Mouse (Mus musculus) lung, postnatal 25 days (tissue): ENCODE data around the gene AC109138.7.
A peak's percentile ranks its signal among the peaks of the same experiment; 100 is the strongest.
"Not testable (repeated sequence)": the region's sequence is repeated elsewhere in the genome, so short reads cannot be mapped to it uniquely, and the experiment has no call there.

Experiments
- DNase-seq: peaks from one replicate; pipeline ENCODE4 v3.0.0; 2022; ENCODE audit warnings: low spot score

The AC109138.7 gene

DNA sequence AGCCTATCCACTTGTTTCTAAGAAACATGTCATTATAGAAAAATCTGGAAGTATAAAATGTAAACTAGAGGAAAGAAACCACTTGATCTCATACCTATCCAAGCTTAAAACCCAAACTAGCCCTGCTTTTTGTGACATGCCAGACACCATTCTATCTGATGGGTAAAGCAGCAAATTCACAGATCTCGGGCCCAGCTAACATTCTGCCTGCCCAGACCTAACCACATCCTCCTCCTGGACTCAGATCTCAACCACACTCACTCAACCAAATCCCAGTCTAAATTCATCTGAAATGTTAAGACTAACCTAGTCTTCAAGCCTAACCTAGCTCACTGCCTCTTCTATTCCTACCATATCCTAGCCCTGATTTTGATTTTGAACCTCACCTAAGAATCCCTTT lies 4.6 kb downstream of the AC109138.7 start:
- no peak for DNase-seq

DNA sequence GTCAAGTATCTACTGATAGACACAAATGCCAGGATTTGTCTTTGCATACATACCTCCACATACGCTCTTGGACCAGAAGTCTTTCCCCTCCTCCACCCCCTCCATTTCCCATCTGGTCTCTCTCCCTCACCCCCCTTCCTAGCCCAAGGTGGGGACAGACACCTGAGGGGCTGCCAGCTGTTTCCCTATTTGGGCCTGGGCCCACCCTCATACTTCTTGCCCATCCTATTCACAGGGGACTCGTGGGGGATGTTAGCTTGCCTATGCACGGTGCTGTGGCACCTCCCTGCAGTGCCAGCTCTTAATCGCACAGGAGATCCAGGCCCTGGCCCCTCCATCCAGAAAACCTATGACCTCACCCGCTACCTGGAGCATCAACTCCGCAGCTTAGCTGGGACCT lies 5.8 kb downstream of the AC109138.7 start:
- no peak for DNase-seq

DNA sequence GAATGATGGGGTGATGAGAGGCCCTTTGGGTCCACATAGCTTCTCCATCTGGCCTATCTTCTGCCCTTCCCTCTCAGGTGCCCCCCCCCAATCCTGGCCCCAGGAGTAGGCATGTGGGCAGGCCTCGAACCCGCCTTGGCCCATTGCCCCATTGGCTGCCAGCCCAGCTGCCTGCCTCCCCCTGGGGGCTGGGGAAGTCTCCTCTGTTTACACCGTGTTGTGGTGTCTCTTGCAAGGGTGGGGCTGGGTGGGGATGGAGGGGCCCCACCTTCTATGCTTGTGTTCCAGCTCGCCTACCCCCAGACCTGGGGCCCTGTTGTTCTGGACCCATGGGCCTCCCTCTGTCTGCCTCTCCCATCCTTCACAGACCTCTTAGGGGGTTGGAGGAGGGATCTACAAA lies 6.3 kb downstream of the AC109138.7 start:
- peak; percentile 54 for DNase-seq

DNA sequence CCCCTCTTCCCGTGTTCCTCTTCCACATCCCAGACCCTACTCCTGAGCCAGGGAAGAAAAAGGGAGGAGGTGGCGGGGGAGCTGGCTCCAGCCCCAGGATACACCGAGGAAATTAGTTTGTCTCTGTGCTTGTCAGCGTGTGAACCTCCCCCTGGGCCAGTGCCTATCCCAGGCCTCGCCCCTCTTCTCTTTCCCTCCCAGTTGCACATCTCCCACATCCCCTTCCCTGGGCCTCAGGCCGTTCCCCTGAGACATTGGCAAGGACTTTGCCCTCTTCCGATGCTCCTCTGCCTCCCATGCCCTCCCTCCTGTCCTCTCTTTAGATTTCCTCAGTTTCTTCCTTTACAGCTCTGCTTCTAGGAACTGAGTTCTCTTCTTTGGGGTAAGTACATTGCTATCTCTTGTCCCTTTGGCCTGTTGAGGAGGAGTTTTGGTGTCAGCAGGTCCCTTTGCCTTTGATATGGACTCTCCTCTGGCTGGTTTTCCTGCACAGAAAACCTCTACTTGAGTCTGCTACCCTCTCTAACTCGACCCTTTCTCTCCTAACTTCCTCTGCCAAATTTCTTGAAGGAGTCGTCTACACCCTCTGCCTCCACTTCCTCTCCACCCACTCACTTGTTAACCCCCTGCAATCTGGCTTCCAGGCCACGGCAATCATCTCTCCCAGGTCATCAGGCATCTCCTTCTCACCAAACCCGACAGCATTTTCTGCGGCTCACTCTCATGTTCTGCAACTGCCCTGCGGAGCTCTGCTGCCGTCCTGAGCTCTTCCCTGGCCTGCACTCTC lies 7.0 kb downstream of the AC109138.7 start:
- peak; percentile 51 for DNase-seq

DNA sequence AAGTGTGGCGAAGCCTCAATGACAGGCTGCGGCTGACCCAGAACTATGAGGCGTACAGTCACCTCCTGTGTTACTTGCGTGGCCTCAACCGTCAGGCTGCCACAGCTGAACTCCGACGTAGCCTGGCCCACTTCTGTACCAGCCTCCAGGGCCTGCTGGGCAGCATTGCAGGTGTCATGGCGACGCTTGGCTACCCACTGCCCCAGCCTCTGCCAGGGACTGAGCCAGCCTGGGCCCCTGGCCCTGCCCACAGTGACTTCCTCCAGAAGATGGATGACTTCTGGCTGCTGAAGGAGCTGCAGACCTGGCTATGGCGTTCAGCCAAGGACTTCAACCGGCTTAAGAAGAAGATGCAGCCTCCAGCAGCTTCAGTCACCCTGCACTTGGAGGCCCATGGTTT lies 8.0 kb downstream of the AC109138.7 start:
- DNase-seq = peak; percentile 34

DNA sequence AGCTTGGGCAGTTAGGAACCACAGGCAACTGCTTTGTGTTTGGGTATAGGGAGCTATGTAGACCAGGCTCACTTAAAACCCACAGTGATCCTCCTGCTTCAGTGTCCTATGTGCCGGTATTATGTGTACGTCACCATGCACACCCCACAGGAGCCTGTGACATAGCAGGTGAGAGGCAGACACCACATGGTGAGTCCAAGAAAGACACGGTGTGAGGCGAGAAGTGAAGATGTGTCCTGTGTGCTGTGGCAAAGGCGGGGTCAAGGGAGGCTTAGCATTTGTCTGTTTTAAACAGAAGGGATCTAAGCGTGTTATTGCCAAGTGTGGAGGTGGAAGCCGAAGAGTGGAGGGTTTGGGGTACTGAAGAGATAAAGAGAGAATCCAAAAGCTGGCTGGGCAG lies 12.6 kb downstream of the AC109138.7 start:
- DNase-seq = no peak

DNA sequence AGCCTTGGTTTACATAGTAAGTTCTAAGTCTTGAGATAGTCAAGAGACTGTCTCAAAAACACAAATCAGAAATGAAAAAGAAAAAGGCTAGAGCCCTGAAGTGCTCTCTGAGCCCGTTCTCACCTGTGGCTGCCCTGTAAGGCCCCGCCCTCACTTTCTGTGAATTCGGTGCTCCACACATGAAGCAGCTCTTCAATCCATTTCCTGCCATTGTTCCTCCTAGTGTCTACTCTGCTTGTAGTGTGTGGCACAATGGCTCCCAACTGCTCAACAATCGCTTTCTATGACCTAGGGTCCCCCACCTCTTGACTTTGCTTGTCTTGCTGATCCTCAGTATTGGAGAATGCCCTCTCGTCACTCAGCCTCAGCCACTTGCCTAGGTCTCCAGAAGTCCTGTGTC lies 13.3 kb downstream of the AC109138.7 start:
- no peak for DNase-seq

DNA sequence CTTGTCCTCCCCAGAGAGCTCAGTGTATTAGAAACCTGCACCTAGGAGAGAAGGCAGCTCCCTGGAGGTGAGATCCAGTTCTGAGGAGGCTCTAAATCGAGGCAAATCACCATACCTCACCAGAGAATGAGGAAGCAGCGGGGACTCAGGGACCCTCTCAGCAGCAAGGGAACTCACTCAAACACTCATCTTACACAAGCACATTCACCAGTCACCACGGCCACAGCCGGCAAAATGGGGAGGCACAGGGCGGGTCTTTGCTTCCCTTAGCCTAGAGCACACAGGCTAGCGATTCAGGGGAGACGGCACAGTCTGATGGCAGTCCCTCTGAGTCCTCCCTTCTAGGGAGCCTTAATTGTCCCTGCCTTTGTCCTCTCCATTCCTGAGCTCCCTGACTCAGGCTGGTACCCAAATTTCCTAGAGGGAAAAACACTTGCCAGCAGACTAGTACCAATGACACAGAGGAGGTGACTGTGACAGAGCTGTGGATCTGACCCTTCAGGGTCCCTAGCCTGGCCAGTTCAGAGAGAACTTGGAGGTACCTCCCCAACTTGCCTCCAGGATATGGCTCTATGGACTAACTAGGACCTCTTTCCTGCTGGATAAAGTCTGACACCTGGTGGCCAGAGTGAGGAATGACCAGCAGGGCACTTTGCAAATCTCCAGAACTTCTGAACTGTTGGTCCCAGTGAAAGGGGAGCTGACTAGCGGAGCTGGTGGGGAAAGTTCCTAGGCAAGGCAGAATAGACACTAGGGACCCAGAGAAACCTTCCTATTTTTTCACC lies 13.9 kb downstream of the AC109138.7 start:
- DNase-seq = peak; percentile 86

DNA sequence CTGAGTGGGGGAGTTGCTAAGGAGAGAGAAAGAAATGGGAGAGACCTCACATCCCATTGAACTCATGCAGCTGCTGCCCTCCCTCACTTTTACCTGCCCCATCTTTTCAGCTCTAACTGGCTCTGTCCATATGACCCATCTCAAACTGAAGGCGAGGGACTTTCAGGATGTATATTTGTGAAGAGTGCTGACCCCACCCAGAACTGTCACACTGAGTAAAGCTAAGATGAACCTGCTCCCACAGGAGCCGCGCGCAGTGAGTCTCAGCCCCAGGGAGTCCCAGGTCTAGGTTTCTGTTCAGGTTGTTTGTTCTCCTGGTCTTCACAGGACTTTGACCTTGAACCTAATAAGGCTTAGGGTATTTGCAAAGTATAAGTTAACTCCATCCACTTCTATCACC lies 14.7 kb downstream of the AC109138.7 start:
- no peak for DNase-seq

DNA sequence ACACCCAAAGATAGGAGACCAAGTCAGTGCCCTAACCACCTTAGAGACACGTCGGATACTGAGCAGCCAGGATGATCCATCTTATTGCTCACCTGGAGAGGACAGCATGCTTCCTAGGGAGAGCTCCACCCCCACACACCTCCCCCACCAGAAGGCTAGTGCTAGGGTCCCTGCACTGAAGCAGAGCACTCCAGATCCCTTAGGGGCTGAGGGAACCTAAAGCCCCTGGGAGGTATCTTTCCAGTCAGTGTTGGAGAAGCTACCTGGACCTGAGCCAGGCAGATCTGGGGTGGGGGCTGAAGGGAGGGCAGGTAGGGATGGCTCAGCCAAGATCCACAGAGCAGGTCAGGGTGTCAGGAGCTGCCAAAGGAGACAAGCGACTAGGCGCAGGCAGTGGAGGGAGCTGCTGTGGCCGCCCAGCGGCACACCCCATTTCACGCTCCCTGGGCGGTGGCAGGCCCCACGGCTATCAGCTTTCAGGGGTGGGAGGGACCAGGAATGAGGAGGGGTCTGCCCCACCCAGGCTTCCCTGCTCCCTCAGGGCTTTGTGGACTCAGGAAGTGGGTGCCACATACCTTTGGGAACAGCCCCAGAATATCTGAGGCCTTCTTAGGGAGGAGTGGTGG lies 15.4 kb downstream of the AC109138.7 start:
- DNase-seq = no peak

DNA sequence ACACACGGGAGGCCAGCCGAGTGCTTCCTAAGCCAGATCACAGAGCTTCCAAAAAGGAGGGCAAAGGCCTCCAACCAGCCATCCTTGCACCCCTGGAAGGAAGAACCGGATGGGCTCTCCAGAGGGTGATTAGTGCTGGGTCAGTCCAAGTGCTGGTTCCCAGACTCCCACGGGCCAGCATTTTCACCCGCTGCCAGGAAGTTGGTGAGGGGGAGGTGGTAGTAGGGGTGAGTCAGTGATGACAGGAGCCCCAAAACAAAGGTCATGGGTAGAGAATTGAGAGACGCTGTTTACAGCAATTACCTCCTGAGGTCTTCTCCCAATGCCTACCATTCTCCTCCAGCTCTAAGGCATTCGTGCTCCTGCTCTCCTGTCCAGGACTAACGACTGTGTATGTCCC lies 16.3 kb downstream of the AC109138.7 start:
- DNase-seq = no peak

DNA sequence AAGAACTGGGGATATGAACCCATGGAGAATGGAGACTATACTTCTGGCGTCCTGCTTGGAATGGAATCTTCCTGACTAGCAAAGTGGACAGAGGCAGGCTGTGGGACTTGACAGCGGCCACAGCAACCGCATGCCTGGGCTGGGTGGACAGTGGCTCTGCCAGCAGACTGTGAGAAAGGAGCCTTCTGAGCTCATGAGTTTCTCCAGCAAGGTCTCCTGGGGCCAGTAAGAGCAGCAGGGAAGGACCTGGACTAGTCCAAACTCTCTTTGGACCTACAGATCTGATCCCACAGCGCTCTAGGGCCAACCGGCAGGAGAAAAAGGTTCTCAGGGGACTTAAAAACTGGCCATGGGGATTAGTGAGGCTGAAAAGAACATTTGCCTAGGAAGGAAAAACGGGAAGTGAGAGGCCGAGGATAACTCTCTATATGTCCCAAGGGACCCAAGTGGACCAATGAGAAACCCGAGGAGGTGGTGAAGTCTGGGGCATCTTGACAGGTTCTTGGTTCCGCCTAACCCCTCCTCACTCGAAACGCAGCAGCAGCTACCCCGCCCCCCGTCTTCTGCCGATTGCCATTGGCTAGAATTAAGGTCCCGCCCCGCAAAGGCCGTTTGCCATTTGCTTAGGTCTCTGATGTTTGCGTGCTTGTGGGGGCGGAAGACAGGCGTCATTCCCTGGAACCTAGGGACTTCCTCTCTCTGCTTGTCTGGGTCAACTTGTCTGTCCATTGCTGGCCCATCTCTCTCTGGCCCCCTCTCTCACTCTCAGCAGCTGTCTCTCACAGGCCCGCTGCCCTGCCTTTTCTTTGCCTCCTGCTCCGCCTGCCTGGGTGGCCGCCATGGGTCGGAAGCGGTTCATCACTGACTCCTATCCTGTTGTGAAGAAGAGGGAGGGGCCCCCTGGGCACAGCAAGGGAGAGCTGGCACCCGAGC lies 17.4 kb downstream of the AC109138.7 start, which contains the start of gene Pold4:
Pold4 (plus strand) TSS at position 647 of the 933 bp plus-strand sequence.
- peak; percentile 99 for DNase-seq

DNA sequence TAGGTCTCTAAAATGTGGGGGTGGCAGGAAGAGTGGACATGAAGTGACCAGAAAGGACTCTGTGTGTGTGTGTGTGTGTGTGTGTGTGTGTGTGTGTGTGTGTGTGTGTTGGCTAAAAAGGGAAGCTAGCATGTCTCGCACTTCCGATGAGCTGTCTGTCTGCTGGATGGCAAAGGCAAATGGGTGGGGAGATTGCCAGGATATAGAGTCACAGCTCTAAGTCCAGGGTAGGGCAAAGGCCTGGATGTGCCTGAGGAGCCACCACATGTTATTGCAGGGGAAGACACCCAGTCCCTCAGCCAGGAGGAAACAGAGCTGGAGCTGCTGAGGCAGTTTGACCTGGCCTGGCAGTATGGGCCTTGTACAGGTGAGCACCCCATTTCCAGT lies 18.0 kb downstream of the AC109138.7 start:
- peak; percentile 79 for DNase-seq

DNA sequence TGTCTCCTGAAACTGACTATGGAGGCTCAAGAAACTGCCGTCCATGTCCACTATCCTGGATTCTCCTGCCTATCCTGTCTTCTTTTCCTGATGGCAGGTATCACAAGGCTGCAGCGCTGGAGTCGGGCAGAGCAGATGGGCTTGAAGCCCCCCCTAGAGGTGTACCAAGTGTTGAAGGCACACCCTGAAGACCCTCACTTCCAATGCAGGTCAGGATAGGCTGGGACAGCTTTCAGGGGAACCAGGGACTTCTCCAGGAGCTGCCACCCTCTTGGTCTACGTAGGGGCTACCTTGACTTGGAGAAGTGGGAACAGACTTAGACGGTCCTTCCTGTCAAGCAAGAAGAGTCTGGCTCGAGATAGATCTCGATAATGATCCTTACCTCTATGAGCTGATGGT lies 18.5 kb downstream of the AC109138.7 start:
- no peak for DNase-seq

DNA sequence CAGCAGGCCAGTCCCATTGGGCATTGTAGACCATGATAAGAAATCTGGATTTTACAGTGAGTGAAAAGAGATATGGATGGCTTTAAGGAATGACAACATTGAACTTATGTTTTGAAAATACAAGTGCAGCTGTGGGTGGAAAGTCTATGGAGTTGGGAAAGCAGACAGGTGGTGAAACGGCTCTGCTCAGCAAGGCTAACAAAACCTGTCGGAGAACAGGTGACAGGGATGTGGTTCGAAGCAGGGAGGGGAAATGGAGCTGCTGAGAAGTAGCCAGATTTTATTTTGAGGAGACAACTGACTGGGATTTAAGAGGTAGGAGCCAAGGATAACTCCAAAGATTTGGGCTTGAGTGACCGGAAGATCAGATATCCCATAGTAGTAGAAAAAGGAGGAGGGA lies 20.4 kb downstream of the AC109138.7 start:
- DNase-seq = no peak

DNA sequence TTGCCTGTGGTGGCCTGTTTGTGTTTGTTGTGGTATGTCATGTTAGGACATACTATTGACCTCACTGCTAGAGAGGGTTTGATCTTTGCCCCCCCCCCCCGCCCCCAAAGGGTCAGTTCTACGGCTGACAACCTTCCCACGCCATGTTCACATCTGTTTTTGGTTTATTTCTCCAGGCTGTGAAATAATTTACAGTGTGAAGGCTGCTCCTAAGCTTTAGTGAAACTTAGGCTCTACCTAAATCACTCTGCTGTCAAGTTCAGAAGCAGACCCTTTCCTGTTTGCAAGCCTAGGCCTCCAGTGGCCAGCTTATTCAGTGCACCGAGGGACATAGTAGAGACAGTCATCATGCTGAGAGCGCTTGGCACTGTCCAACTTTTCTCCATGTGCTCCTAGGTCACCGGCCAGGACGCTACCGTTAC lies 26.1 kb downstream of the AC109138.7 start:
- DNase-seq = no peak

DNA sequence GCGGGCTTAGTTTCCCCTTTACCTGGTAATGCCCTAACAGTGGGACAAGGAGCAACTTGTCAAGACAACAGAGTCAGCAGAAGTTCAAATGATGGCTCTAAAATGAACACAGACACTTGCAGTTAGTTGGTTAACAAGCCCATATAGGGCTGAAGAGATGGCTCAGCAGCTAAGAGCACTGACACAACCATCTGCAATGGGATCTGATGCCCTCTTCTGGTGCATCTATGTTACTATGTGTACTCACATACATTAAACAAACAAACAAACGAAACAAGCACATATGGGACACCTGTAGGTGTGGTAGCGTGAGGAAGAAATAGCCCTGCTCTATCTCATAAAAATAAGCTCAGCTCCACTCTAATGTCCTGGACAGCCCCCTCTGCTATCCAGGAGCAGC lies 28.3 kb downstream of the AC109138.7 start:
- DNase-seq = no peak

DNA sequence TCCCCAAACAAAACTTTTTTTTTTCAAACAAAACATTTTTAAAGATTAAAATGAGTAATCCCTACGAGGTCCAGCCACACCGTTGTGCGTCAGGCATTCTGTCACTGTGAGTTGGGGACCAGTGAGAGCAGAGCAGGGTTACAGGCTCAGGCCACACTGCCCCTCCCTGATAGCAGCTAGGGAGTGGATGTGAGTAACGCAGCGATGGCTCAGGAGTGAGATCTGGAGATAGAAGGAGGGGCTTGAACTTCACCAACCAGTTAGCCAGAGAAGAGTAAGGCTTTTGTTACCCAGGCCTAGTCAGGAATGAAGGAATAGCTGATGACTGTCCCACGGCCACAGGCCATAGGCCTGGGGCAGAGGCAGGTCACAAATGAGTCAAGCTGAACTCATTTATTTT lies 30.6 kb downstream of the AC109138.7 start:
- no peak for DNase-seq

DNA sequence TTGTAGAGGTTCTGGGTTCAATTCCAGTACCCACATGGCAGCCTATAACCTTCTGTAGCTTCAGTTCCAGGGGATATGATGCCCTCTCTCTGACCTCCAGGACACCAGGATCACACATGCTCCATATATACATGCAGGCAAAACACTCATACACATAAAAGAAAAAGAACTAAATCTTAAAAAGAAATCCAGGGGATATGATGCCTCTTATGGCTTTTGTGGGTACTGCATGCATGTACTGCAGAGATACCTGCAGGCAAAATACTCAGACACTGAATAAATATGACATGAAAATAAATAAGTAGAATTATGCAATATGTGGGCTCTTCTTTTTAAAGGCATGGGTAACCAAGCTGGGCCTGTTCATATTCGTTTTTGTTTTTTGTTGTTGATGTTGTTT lies 32.9 kb downstream of the AC109138.7 start:
- no peak for DNase-seq

DNA sequence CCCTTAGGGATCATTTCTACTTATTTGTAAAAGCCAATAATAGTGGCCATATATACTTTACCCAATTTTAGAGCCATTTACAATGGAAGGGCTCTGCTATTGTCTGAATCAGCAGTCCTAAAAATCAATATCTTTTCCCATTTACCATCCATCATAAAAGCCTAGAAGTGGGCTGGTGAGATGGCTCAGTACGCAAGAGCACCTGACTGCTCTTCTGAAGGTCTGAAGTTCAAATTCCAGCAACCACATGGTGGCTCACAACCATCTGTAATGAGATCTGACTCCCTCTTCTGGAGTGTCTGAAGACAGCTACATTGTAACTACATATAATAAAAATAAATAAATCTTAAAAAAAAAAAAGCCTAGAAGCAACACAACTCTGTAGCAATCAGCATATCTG lies 34.5 kb downstream of the AC109138.7 start:
- not testable (repeated sequence) for DNase-seq

DNA sequence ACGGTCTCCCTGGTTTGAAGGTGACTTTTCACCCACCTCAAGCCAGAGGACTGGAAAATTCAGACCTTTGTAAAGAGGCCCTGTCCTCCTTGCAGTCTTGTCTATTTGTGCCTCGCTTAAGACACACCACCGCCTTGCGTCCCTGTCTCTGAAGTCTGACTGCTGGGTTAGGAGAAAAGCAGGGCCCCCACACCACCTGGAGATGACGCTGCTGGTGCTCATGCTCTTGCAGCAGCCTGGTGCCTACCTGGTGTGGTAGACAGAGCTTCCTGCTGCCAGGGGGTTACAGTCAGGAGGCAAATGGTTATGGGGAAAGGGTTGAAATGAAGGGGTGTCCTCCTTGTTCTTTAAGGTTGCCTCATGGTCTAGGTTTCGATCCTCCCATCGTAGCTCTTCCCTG lies 40.1 kb downstream of the AC109138.7 start:
- DNase-seq = no peak
